Mouse (Mus musculus) heart, postnatal 25 days (tissue): Measurements from ENCODE around the gene Zfp384. TPM values are rescaled to one million over a fixed set of nuclear protein-coding genes. Genes with fewer than 3 reads are reported as not detected.
A peak's percentile ranks its signal among the peaks of the same experiment; 100 is the strongest.
"Not testable (repeated sequence)": the region's sequence is repeated elsewhere in the genome, so short reads cannot be mapped to it uniquely, and the experiment has no call there.

Experiments used
- DNase-seq: peaks from one replicate; pipeline ENCODE4 v3.0.0; 2022; ENCODE audit warnings: low spot score
- intact Hi-C: fragments of 180-260 bp; cut with DNase I; formaldehyde crosslinking; loops from one replicate; pipeline ENCODE4 v1.15.1; 2025
- total RNA-seq, 2 experiments: library from RNA; stranded (reverse); gene quantifications; 2 replicates each; pipeline ENCODE4 v1.2.3; 2021

Gene Zfp384
- total RNA-seq, 2 experiments from 2014 or later, result 19.2 to 22.0 TPM

GRCm38 (mm10) chr6:125008586-125009128 is 288 bp upstream of the Zfp384 start:
- intact Hi-C loops, result loop anchor here (1.0 to 10.0 kb wide), 4 partner anchors 31 to 294 kb away; partner anchors contain the start of genes Cops7a, Emg1, Ing4 and Phb2
- DNase-seq, result peak; percentile 97

- DNase-seq, result peak; percentile 67
- intact Hi-C loops, result loop anchor here (2.0 to 10.0 kb wide), 4 partner anchors 23 to 295 kb away; partner anchors contain the start of genes Emg1 and Phb2
Observed at GRCm38 (mm10) chr6:125009181-125010073, 482 bp downstream of the Zfp384 start.

- intact Hi-C loops, result no loop called here
- no peak for DNase-seq
Observed at GRCm38 (mm10) chr6:125017682-125018081, 8.7 kb downstream of the Zfp384 start.

- intact Hi-C loops, result loop anchor here (5.0 to 10.0 kb wide), 2 partner anchors 128 to 316 kb away; partner anchors contain the start of genes Emg1 and Phb2
- DNase-seq, result not testable (repeated sequence)
Observed at GRCm38 (mm10) chr6:125030532-125030931, 21.6 kb downstream of the Zfp384 start.

DNA sequence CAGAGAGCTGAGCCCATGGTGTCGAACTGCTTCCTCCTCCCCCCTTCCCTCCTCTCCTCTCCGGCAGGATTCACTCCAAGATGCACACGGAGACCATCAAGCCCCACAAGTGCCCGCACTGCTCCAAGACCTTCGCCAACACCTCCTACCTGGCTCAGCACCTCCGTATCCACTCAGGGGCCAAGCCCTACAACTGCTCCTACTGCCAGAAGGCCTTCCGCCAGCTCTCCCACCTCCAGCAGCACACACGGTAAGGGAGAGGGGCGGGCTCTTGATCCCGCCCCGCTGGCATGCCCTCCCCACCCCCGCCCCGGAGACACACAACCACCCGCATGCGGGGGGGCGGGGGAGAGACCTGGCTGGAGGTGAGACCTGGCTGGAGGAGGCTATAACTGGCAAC is 22.7 kb downstream of the Zfp384 start:
- intact Hi-C loops, result loop anchor here (2.0 to 10.0 kb wide), 3 partner anchors 21 to 317 kb away; partner anchors contain the start of genes Emg1 and Phb2
- DNase-seq, result no peak

GRCm38 (mm10) chr6:125038666-125039065 is 29.7 kb downstream of the Zfp384 start:
- no peak for DNase-seq
- intact Hi-C loops, result loop anchor here (1.0 to 10.0 kb wide), 3 partner anchors 30 to 324 kb away; partner anchors contain the start of genes Cops7a, Emg1 and Phb2

- intact Hi-C loops, result loop anchor here (1.0 to 10.0 kb wide), 3 partner anchors 31 to 324 kb away; partner anchors contain the start of genes Cops7a, Emg1 and Phb2
Observed at GRCm38 (mm10) chr6:125039131-125039530, 30.2 kb downstream of the Zfp384 start.

GRCm38 (mm10) chr6:125039533-125040153 is 30.7 kb downstream of the Zfp384 start, which contains the start of gene Ing4:
Gene Ing4 (plus strand): TSS chr6:125039760.
- intact Hi-C loops, result loop anchor here (1.0 to 10.0 kb wide), 3 partner anchors 31 to 325 kb away; partner anchors contain the start of genes Cops7a, Emg1 and Phb2

More at GRCm38 (mm10) chr6:125039131-125039530, 30.2 kb downstream of the Zfp384 start:
- DNase-seq, result no peak

DNA sequence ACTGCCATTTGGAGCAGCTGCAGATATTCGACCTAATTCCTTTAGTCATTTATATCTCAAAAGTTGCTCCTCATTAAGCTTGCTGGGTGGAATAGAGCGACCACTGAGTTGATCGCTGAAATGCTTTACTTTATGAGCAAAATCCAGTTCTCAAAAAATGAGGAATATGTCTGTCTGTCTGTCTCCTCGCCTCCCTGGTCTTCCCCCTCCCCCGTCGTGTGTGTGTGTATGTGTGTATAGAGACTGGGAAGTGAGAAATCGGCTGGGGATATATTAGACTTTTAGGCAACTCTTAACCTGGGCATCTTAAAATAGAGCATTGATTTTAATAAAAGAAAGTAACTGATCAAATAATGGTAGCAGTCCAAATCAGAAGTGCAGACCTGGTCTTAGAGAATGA is 31.3 kb downstream of the Zfp384 start:
- DNase-seq, result no peak

More at GRCm38 (mm10) chr6:125039533-125040153, 30.7 kb downstream of the Zfp384 start, which contains the start of gene Ing4:
- peak; percentile 82 for DNase-seq

GRCm38 (mm10) chr6:125041047-125041446 is 32.1 kb downstream of the Zfp384 start:
- DNase-seq, result no peak
- intact Hi-C loops, result no loop called here

More for the DNA sequence above, 31.3 kb downstream of the Zfp384 start:
- intact Hi-C loops, result no loop called here

DNA sequence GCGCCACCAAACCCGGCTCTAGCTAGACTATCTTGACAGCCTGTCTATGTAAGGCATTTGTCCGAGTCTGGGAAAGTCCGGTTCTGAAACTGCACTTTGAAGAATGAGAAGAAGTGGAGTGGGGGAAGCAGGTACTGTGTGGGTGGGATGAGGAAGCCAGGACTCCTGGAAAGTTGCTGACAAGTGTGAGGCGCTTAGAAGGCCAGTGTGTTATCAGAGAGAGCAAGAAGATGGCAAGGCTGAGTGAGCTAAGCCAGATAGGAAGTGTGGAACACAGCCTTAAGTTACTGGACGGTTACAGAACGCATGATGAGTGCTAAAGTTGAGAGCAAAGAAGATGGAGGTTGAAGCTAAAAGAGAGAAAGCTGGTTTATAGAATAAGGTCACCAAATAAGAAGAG is 33.1 kb downstream of the Zfp384 start:
- intact Hi-C loops, result no loop called here
- DNase-seq, result no peak

DNA sequence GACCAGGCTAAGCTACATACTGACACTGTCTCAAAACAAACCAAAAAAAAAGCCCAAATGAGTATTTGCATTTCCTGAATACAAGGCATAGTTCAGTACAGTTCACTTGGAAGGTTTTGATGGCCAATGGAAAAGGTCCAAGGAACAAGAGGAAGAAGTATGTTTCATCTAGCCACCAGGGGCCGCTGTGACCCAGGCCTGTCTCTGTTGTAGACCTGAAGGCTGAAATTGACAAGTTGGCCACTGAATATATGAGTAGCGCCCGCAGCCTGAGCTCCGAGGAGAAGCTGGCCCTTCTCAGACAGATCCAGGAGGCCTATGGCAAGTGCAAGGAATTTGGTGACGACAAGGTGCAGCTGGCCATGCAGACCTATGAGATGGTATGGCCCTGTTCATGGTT is 37.7 kb downstream of the Zfp384 start:
- intact Hi-C loops, result loop anchor here (1.0 to 5.0 kb wide), 2 partner anchors 37 to 226 kb away; no protein-coding TSS in a partner anchor
- peak; percentile 41 for DNase-seq

GRCm38 (mm10) chr6:125049678-125050077 is 40.7 kb downstream of the Zfp384 start, which contains the start of gene Acrbp:
Gene Acrbp (plus strand): TSS chr6:125049689.
- no peak for DNase-seq
- intact Hi-C loops, result loop anchor here (5.0 kb wide), 1 partner anchor 223 kb away; no protein-coding TSS in a partner anchor

DNA sequence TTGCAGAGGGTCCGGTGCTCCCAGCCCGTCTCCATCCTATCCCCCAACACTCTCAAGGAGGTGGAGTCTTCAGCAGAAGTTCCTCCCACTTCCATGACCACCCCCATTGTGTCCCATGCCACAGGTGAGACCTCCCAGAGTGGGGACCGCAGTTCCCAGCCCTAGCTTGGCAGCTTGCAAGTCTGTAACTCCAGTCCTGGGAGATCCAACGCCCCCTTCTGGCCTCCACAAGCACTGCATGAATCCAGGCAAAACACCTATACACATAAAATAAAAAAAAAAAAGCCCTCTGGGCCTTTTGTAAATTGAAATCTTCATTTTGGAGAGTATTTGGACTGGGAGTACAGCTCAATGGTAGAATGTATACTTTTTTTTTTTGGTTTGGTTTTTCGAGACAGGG is 42.3 kb downstream of the Zfp384 start:
- DNase-seq, result no peak
- intact Hi-C loops, result no loop called here

DNA sequence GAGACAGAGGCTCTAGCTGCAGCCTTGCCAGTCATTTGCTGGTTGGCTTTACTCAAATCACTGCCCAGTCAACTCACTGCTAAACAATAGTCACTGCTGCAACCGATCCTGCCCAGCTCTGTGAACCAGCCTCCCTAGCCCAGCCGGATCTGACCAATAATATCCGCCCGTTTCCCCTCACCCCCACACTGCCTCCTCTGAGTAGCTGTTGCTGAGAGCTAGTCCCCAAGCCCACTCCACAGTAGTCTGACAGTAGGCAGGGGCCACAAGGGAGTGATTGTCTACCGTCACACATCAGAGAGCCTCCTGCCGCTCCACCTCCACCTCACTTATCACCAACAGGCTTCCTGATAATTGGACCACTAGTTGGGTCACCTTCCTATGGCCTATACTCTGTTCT is 52.5 kb downstream of the Zfp384 start:
- intact Hi-C loops, result no loop called here
- DNase-seq, result no peak

DNA sequence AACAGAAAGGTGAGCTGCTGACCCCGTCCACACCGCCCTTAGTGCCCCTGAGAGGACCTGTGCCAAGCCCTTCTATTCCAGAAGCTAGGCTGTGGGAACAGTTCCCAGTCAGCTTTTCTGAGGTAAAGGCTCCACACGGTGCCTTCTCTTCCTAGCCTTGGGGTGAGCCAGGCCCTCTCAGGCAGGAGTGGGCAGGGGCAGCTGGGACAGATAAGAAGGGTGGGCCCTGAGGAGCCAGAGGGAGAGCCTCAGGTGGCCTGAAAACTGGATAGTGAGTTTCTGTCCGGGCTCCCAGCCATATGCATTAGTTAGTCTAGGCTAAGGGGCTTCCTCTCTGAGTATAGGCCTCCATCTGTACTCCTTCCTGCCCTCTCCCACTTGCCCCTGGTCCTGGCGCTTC is 53.6 kb downstream of the Zfp384 start:
- DNase-seq, result no peak
- intact Hi-C loops, result no loop called here

GRCm38 (mm10) chr6:125063906-125064305 is 55.0 kb downstream of the Zfp384 start:
- no peak for DNase-seq
- intact Hi-C loops, result no loop called here

DNA sequence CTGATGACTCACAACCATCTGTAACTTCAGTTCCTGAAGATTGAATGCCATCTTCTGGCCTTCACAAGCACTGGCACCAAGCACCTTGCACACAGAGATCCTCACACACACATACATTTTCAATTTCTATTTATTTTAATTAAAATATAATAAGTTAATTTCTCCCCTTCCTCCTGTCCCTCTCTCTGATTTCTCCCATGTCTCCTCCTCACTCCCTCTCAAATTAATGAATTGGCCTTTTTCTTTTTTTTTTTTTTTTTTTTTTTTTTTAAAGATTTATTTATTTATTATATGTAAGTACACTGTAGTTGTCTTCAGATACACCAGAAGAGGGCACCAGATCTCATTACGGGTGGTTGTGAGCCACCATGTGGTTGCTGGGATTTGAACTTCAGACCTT is 56.3 kb downstream of the Zfp384 start:
- DNase-seq, intact Hi-C loops: not testable (repeated sequence)

DNA sequence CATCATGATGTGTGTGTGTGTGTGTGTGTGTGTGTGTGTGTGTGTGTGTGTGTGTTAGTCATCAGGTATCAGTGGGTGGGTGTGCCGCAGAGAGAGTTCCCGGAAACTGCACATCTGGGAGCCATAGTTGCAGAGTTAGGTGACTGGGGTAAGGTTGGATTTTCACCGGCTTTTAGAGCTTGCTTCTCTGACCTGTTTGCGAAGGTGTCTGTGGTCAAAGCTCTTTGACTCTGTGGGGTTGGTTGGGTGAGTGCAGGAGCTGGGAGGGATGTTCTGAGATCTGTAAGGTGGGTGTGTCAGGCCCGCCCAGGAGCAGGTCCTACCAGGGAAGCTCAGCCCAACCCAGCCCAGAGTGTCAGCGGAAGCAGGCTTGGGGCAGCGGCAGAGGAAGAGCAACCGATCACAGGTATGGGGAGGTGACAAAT is 58.6 kb downstream of the Zfp384 start, which contains the start of gene Lpar5:
Gene Lpar5, plus strand, starts transcription at position 350 of the 425 bp plus-strand sequence.
- DNase-seq, result no peak
- intact Hi-C loops, result no loop called here
